Mouse (Mus musculus): ENCODE results near the gene Hist2h2ab.
"Not testable (repeated sequence)": the region's sequence is repeated elsewhere in the genome, so short reads cannot be mapped to it uniquely, and the experiment has no call there.

Hist2h2ab gene

DNA sequence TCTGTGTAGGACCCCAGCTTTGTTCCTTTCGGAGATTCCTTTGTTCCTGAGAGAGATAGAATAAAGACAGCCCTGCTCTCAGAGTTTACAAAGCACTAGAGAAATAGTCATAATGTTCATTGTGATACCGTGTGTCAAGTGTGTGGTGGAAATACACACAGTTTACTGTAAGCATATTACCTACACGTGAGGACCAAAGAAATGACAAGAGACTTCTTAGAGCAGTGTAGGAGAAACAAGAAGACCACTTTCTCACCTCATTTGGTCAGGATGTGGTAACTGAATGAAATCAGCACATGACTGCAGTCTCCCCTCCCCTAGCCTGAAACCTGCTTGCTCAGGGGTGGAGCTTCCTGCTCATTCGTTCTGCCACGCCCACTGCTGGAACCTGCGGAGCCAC lies 21.5 kb upstream of the Hist2h2ab start:
- peak; percentile 75 for DNase-seq (ENCODE audit: low spot score)

DNA sequence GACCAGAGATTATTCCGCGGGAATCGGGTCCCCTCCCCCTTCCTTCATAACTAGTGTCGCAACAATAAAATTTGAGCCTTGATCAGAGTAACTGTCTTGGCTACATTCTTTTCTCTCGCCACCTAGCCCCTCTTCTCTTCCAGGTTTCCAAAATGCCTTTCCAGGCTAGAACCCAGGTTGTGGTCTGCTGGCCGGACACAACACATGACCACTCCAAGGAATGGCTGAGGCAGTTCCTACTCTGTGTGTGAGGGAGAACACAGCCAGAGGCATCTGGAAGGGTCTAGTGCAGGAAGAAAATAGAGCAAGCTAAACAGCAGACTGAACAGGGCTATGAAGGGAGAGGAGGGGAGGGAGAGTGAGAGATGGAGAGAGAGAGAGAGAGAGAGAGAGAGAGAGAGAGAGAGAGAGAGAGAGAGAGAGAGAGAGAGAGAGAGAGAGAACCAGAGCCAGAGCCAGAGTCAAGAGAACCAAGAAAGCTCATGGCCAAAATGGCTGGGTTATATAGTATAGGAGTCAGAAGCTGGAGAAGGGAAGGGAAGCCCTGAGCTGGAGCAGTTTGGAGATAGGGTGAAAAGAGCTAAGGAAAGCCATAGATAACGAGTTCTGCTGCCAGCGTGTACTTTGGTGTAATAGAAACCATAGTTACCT lies 20.9 kb upstream of the Hist2h2ab start:
- DNase-seq (ENCODE audit: low spot score), result not testable (repeated sequence)

DNA sequence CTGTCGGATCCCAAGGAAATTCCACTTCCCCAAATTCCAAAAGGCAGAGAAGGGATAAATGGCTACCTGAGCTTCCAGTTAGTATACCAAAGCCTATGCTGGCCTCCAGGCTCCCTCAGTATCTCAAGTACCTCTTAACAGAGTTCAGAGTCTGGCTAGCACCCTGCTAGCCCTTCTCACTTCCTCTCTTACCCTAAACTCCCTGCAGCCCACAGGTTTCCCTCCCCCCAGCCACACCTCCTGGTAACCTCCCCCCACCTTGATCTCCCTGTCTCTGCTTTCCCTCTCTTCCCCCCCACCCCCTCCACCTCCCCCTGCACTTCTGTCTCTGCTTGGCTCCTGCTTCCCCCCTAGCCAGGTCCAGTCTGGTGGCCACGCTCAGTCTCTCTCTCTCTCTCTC lies 19.9 kb upstream of the Hist2h2ab start:
- DNase-seq (ENCODE audit: low spot score), result no peak

DNA sequence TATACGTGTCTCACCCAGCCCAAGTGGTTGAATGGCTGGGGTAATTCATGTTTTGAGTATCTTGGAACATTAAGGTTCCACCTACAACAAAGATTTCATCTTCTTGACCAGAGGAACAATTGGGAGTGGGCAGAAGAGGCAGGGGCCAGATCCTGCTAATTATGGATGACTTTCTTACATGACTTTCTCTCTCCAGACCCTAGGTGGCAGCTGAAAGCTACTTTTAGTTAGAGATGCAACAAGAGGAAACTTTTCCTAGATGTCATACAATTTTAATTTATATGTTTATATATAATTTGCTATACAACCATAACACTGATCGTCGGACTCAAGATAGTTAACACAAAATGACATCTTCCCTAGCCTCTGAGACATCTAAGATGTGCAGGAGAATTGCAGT lies 11.8 kb upstream of the Hist2h2ab start:
- no peak for DNase-seq (ENCODE audit: low spot score)

DNA sequence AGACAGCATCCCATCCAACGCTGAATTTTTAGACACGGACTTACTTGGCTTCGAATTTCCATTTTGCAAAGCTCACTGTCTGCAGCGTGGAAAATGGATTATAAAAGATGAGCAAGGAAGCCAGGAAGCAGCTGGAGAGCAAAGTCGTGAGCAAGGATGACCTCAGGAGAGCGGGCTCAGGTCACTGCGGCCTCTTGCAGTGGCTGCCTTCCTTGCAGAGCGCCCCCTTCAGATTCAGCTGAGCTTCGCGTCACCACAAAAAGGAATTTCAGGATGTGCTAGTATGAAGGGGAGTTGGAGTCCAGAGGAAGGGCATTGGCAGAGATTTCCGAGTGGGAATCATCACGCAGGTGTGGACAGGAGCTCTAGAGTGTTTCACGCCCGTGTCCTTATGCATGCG lies 10.4 kb upstream of the Hist2h2ab start:
- peak; percentile 83 for DNase-seq (ENCODE audit: low spot score)

DNA sequence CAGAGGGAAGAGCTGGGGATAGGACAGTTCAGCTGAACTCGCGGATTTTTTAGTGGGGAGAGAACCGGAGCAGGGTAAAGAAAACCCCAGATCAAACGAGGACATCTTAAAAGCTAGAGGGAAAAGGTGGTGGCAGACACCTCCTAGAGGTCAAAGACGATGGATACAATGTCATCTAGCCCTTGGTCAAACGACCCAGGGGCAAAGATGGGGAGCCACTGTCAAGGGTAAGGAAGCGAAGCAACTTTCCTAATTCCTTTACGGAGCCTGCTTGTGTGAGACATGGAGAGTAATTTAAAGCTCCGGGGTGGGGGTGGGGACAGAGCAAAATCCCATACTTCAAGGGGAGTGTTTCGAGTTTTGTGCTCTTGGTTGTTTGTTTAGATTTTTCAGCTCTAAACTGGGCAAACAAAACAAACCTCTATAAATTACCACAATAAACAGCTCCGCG lies 449 bp upstream of the Hist2h2ab start:
- DNase-seq (ENCODE audit: low spot score), result peak; percentile 63

DNA sequence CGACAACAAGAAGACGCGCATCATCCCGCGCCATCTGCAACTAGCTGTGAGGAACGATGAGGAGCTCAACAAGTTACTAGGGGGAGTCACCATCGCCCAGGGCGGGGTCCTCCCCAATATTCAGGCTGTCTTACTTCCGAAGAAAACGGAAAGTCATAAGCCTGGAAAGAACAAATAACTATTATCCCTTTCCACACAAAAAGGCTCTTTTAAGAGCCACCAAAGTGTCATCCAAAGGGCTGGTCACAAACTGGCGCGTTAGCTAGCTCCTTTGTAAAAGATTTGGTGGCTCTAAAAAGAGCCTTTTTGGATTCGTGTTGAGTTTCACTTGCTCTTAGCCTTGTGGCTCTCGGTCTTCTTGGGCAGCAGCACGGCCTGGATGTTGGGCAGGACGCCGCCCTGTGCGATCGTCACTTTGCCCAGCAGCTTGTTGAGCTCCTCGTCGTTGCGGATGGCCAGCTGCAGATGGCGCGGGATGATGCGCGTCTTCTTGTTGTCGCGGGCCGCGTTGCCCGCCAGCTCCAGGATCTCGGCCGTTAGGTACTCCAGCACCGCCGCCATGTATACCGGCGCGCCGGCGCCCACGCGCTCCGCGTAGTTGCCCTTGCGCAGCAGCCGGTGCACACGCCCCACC lies 583 bp downstream of the Hist2h2ab start:
- DNase-seq (ENCODE audit: low spot score), result peak; percentile 67

DNA sequence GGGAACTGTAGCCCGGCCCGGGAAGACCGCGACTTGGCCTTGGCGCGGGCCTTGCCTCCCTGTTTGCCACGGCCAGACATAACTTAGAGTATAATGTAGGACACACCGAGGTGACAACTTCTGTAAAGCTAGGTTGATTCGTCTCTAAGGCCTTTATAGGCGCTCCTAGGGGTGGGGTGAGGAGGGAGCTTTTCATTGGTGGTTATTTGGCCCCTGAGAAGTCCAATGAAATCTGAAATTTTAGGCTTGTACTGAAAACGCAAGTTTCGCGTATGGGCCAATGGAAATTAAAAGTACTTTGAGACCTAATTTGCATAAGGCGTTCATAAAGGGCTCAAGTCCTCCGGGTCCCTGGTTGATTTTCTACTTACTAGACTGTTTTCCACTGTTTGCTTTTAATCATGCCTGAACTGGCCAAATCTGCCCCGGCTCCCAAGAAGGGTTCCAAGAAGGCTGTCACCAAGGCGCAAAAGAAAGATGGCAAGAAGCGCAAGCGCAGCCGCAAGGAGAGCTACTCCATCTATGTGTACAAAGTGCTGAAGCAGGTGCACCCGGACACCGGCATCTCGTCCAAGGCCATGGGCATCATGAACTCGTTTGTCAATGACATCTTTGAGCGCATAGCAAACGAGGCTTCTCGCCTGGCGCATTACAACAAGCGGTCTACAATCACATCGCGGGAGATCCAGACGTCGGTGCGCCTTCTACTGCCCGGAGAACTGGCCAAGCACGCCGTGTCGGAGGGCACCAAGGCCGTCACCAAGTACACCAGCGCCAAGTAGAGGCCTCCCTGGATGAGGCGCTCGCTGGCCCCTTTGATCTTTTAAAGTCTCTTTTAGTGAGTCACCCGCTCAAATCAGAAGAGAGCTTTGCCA lies 1.3 kb downstream of the Hist2h2ab start, which contains the start of the genes Hist2h2ac and Hist2h2be:
Gene Hist2h2ac, minus strand, starts transcription at position 116 of the 875 bp plus-strand sequence.
Gene Hist2h2be, plus strand, starts transcription at position 355 of the 875 bp plus-strand sequence.
- peak; percentile 94 for DNase-seq (ENCODE audit: low spot score)

DNA sequence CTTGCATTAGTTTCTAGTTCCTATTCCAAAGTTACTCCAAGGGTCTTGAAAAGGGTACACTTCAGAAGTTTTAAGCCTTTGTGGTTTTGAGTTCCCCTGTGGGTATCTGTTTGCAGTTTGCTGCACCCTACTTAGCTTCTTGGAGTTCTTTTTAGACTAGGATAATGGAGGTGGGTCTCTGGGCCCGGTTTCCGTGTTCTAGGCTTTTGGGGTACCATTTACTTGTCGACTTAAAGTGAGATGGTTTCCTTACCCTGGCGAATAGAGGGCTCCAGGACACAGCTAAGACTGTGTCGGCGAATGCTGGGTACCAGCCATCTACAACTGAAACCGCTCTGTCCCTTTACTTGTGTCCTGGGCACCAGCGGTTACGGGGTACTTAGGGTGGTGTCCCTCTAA lies 2.0 kb downstream of the Hist2h2ab start:
- DNase-seq (ENCODE audit: low spot score), result peak; percentile 34

DNA sequence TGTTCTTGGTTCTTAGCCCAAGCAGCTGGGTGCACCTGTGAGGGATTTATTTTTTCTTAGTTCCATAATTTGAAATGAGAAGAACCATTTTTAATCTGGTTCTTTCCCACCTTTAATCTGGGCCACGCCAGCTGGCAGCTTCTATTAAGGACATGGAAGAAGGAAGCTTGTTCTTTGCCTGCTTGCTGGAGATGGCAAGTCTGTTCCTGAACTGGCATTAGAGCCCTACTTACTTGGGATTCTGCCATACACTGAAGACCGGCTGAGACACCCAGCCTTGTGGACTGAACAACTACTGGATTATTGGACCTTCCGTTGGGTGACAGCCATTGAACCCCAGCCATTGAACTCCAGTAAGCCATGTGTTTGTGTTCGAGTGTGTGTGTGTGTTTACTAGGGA lies 3.1 kb downstream of the Hist2h2ab start:
- DNase-seq (ENCODE audit: low spot score), result no peak

DNA sequence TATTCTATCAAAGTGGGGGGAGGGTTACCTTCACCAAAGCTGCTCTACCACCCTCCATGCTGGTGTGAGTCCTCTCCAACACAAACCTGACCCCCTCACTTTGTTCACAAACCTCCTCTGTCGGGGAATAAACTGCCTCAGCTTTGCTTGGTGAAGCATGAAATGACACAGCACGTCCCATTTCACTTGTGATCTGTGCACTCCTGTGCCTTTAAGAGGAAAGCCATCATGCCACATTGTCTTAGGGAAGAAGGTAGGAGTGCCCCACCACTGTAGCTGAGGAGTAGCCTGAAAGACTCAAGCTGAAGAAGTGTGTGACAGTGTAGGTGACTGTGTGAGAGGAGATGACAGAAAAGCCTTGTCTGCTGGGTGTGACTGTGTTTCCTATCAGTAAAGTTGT lies 5.8 kb downstream of the Hist2h2ab start:
- no peak for DNase-seq (ENCODE audit: low spot score)

DNA sequence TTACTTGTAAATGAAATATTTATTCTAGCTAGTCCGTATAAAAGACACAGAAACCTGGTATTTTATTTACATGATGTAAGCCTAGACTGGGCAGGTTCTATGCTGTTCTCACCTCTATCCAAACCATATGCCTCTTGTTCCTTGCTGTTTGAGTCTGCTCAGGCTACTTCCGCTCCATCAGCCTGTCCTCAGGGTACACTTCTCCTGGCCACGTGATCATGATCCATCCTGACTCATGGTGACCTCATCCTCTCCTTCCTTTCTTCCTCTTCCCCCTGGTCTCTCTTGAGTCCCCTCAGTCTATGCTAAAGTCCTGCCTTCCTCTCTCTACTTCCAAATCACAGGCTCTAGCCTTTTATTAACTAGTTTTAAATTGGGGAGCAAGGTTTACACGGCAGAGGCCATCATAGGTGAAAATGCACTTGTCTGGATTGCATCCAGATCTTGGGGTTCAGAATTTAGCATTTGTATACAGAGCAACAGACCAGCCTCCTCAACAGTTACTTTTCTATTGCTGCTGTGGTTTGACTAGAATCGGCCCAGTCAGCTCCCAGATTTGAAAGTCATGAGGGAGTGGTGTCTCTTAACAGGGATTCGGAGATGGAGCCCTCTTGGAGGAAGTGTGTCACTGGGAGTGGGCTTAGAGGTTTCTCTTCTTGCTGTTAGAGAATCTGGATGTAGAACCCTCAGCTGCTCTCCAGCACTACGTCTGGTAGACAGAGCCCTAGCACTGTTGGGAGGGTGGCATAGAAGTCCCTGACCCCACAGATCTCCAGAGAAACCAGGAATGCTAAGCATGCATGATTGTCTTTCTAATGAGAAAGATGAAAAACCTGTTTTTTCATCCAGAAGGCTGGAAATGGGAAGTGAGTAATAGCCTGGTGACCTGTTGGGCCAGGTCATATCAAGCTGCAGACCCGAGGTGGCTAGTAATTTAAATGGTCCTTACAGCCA lies 7.3 kb downstream of the Hist2h2ab start:
- peak; percentile 56 for DNase-seq (ENCODE audit: low spot score)

DNA sequence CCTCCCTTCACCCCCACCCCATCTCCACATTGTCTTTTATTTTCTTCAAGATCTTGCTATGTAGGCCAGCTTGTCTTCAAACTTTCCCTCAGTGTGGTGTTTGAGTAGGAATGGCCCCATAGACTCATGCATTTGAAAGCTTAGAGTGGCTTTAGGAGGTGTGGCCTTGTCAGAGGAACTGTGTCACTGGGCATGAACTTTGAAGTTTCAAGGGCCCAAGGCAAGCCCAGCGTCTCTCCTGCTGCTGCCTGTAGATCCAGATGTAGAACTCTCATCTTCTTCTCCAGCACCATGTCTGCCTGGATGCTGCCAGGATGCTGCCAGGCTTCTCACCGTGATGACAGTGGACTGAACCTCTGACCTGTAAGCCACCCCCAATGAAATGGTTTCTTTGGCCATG lies 9.2 kb downstream of the Hist2h2ab start:
- no peak for DNase-seq (ENCODE audit: low spot score)

DNA sequence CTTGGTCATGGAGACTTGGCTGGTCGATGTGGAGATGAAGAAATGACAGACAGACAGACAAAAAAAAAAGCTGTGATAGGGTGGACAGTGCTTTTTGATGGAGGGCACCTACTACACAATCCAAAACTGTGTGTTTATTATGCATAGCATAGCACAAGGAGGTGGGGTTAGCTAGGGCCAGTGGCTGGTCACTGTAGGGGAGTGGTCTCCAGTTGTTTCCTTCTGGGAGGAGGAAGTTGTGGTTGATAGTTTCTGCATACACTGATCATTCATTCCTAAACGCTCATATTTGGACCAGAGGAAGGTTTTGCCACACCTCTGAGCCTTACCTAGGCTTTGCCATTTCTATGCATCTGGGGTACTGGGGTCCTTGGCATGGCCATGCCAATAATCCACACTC lies 10.7 kb downstream of the Hist2h2ab start:
- DNase-seq (ENCODE audit: low spot score), result no peak

DNA sequence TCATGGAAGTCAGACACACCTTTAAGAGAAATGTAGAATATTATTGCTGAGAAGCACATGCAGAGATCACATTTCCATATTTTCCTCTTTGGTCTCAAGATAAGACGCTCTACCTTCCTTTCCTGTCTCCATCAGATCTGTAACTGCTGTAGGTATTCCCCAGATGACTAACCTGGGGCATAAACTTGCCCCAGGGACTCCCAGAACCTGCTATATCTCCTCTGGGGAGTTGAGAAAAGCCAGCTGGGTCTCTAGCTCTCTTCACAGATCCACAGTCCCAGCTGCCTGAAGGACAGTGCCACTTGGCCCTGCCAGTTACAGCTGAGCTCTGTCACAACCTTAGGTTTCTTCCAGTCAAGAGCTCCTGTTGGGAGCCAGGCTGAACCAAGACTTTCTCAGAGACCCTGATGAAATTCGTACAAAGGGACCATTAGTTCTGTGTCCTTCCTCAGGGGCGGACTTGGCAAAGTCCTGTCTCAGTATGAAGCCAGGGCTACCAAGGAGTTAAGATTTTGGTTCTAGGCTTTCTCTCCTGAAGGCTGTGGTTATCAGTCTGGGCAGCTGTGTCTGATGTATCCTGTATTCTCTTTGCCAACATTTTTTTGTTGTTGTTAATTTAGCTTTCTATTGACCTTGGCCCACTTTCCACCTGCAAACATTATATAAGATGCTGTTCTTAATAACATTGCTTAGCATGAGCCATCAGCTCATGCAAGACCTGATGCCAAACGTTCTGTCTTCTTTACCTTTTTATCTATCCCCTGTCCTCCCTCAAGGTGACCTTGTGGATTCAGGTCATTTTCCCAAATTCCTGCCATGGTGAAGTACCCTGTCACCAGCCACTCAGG lies 11.5 kb downstream of the Hist2h2ab start:
- no peak for DNase-seq (ENCODE audit: low spot score)

DNA sequence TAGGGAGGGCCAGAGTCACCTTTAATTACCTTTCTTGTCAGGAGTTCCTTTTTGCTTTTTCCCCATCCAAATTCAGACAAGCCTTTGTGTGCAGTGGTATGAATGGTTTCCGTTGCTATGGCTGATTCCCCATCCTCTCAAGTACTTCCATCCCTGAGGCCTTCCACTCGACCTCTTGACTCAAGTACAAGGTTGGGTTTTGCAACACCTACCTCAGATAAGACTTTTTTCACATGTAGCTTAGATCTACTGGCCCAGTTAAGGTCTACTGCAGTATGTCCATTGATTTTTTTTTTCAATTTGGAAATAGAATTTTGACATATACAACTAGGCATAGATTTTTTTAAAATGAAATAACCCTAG lies 12.1 kb downstream of the Hist2h2ab start:
- DNase-seq (ENCODE audit: low spot score), result no peak

DNA sequence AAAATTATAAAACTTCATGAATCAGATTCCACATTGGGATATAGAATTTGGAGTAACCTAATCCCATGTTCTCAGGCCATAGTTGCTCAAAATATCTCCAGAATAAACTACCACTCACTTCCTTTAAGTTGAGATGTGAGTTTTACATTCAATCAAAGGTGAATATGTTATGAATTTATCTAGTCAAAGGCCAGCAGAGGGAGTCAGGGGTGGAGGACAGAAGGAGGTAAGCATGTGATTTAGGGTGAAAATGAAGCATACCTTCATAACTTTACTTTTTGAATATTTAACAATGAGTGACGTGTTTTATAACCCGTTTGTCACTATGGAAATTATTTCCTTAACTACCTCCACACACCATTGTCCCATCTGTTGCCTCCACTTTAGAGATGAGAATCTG lies 15.2 kb downstream of the Hist2h2ab start:
- no peak for DNase-seq (ENCODE audit: low spot score)

DNA sequence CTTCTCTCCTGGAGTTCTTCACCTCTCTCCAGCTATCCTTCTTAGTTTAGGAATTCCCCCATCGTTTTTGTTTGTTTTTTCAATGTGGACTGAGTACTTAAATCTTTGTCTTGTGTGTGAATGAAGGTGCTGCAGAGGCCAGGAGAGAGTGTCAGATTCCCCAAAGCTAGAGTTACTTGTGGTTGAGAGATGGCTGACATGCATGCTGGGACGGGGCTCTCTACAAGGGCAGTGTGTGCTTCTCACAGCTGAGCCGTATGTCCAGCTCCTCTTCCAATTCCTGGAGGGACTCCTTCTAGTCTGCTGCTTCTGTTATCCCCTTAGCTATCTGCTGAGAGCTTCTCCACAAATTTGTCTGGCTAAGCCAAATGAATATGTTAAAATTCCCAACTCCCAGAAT lies 16.2 kb downstream of the Hist2h2ab start:
- DNase-seq (ENCODE audit: low spot score), result no peak

DNA sequence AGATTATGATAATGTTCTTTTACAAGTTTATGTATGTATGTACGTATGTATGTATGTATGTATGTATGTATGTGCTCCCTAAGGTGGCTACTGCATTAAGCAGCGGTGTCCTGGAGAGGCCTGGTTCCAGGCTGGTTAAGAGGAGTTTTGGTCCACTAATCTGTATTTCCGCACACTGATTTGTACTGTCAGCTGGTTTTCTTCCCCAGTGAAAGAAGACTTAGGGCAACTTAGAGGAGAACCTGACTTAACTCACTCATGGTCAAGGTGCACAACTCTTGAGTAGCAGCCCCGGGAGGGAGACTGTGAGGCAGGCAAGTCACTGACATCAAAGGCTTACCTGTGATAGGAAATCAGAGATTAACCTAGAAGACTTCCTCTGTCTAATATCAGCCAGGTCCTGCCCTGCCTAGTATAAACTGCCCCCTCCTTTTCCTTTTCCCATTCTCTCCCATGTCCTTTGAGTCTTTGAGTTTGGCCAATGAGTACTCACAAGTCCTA lies 17.2 kb downstream of the Hist2h2ab start:
- no peak for DNase-seq (ENCODE audit: low spot score)

DNA sequence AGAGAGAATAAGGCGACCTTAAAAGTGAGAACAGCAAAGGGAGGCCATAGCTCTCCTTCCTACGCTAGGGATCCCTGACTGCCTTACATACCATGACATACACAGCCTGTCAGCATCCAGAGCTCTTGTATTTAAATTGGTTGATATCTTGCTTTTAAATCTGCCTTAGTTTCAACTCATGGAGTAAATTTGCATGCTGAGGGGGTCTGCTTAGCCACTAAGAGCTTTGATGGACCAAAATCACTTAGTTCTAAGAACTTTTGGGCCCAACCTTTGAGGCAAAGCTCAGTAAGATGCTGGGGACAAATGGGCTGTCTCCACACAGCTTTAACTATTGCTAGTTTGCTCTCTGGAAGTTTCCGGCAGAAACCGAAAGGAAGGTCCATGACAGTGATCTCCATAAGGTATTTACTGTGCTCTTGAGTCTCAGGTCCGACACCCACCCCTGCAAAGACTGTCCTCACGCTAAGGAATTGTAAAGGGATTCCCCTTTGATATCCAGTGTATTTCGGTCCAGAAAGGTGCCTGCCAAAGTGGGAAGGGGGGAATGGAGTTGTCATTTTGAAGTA lies 17.8 kb downstream of the Hist2h2ab start:
- peak; percentile 43 for DNase-seq (ENCODE audit: low spot score)

Data from MN1 (cell line).